30 mouse cellular contexts compared by ENCODE assay signal in genomic region chr11:74391899-74392298, GRCm38 (mm10). TPM values are rescaled to one million over a fixed set of nuclear protein-coding genes. Genes with fewer than 3 reads are reported as not detected.
A peak's percentile ranks its signal among the peaks of the same experiment; 100 is the strongest.
DNase-seq lines count a peak whose midpoint lies in the region; ATAC-seq and TF ChIP-seq lines count a peak whose summit lies in the region.
"Had no signal": no experiment of that assay in that cellular context is flagged by ENCODE, and none has a peak within 500 bp of the region (broad histone marks: within the 10 kb centered on the region; RNA-seq: fewer than 3 reads in every experiment).

No protein-coding gene starts in this region.

- peaks cover 23% of the 10 kb centered on the region for H3K4me1 ChIP-seq in heart, embryonic 12.5 days (replicated peaks)
- H3K4me1 ChIP-seq in MEL (ENCODE audit: control insufficient read depth in 1 of 2, insufficient read depth in 2 of 2, low read length in 2 of 2), result no peaks in the 10 kb centered on the region; a peak in 1 of 4 replicates
- peaks cover 7% of the 10 kb centered on the region for H3K4me1 ChIP-seq in midbrain, embryonic 13.5 days (replicated peaks)
- H3K4me1 ChIP-seq in lung, adult 2 months (ENCODE audit: control insufficient read depth, insufficient read depth, low read length), result no peaks in the 10 kb centered on the region
- H3K4me1 ChIP-seq: embryonic facial prominence, embryonic 12.5 days had no signal

- DNase-seq in heart, adult 11 months, result peak; percentile 79
- peak; percentile 79 for DNase-seq in MEL (ENCODE audit: low read depth, low spot score)
- DNase-seq in lung, adult 2 months, result no peak
- DNase-seq in right cerebral cortex, postnatal 4 days, result no peak
- DNase-seq: adrenal gland, adult 8-10 months; adrenal gland, postnatal 14 days; adrenal gland, postnatal 36 days; B cell, adult 2 months; cerebellum, adult 11-12 months; cerebellum, adult 2 months; cerebellum, adult 9-10 months; cerebellum, postnatal 10 days; cerebellum, postnatal 25 days had no signal

- H3K27ac ChIP-seq in heart, embryonic 12.5 days (ENCODE audit: poor library complexity, severe bottlenecking), result no peak overlapping the region
- H3K27ac ChIP-seq in MEL (ENCODE audit: control insufficient read depth, low read depth, low read length), result no peak overlapping the region
- no peak overlapping the region for H3K27ac ChIP-seq in midbrain, embryonic 13.5 days
- H3K27ac ChIP-seq: embryonic facial prominence, embryonic 10.5 days; embryonic facial prominence, embryonic 12.5 days; forebrain, embryonic 13.5 days; forebrain, embryonic 15.5 days had no signal

- no peak; a peak in 1 of 4 replicates for TF ChIP-seq EP300 in MEL (IDR thresholded peaks at IDR 0.05; ENCODE audit: low read depth in 1 of 2, low read length in 2 of 2)

- no peak for ATAC-seq in heart, embryonic 12.5 days (ENCODE audit: insufficient number of reproducible peaks, low FRiP score)
- ATAC-seq in granulocyte monocyte progenitor cell, adult 5-6 weeks (replicated peaks; ENCODE audit: poor library complexity, severe bottlenecking), result peak; percentile 67
- peak; percentile 21; the same call in 1 of the 2 replicates for ATAC-seq in monocyte, adult 5-6 weeks (replicated peaks; ENCODE audit: insufficient number of reproducible peaks, low FRiP score, low TSS enrichment, poor library complexity, severe bottlenecking)
- ATAC-seq in midbrain, embryonic 13.5 days, result no peak
- ATAC-seq: activated CD4-positive, CD25-positive, alpha-beta regulatory T cell, adult 4 months; CD4-positive, CD25-positive, alpha-beta regulatory T cell, adult 4 months; forebrain, embryonic 13.5 days; forebrain, embryonic 15.5 days; Patski had no signal

- H3K9me3 ChIP-seq in heart, embryonic 12.5 days (replicated peaks), result no peaks in the 10 kb centered on the region
- H3K9me3 ChIP-seq in MEL (replicated peaks; ENCODE audit: insufficient read depth, low read length), result no peaks in the 10 kb centered on the region
- H3K9me3 ChIP-seq in midbrain, embryonic 13.5 days, result no peaks in the 10 kb centered on the region
- H3K9me3 ChIP-seq: embryonic facial prominence, embryonic 10.5 days; embryonic facial prominence, embryonic 12.5 days; forebrain, embryonic 13.5 days; forebrain, embryonic 15.5 days; G1E had no signal

- H3K9ac ChIP-seq in heart, embryonic 12.5 days, result no peak overlapping the region
- no peak overlapping the region for H3K9ac ChIP-seq in MEL (ENCODE audit: control insufficient read depth, low read depth, low read length, poor library complexity, severe bottlenecking)
- no peak overlapping the region for H3K9ac ChIP-seq in midbrain, embryonic 13.5 days (replicated peaks)
- H3K9ac ChIP-seq: embryonic facial prominence, embryonic 12.5 days; forebrain, embryonic 13.5 days; forebrain, embryonic 15.5 days had no signal

- peaks cover 45% of the 10 kb centered on the region for H3K36me3 ChIP-seq in heart, embryonic 12.5 days
- no peaks in the 10 kb centered on the region; a peak in 1 of 4 replicates for H3K36me3 ChIP-seq in MEL (ENCODE audit: control insufficient read depth in 1 of 2, insufficient read depth in 2 of 2, low read length in 2 of 2)
- H3K36me3 ChIP-seq in midbrain, embryonic 13.5 days, result peaks cover 23% of the 10 kb centered on the region
- H3K36me3 ChIP-seq: embryonic facial prominence, embryonic 10.5 days; embryonic facial prominence, embryonic 12.5 days; forebrain, embryonic 15.5 days had no signal

- no peak overlapping the region for H3K4me2 ChIP-seq in heart, embryonic 12.5 days
- no peak overlapping the region for H3K4me2 ChIP-seq in midbrain, embryonic 13.5 days (replicated peaks)
- H3K4me2 ChIP-seq: embryonic facial prominence, embryonic 12.5 days; forebrain, embryonic 13.5 days; forebrain, embryonic 15.5 days had no signal

- TF ChIP-seq CTCF in MEL (IDR thresholded peaks at IDR 0.05 in 2 of 3, conservative IDR thresholded peaks at IDR 0.05 in 1 of 3; ENCODE audit: control insufficient read depth in 1 of 3, insufficient read depth in 1 of 3, low read depth in 2 of 3, low read length in 3 of 3, poor library complexity in 1 of 3, severe bottlenecking in 1 of 3), result peak; percentile 2 to 57 (median 37); a peak in 4 of 6 replicates
- no peak for TF ChIP-seq CTCF in lung, adult 2 months (IDR thresholded peaks at IDR 0.05; ENCODE audit: insufficient read depth, low read length)

- 82% methylated on average over 11 of the region's 11 CpGs for WGBS in heart, embryonic 12.5 days
- 89% methylated on average over 11 of the region's 11 CpGs for WGBS in midbrain, embryonic 13.5 days
- 83% methylated on average over 11 of the region's 11 CpGs for WGBS in lung, adult 2 months

- peak; percentile 37 for TF ChIP-seq RAD21 in MEL (IDR thresholded peaks at IDR 0.05; ENCODE audit: low read depth, low read length)

- H3K4me3 ChIP-seq in heart, embryonic 12.5 days, result no peak overlapping the region
- H3K4me3 ChIP-seq in MEL (ENCODE audit: control insufficient read depth in 1 of 2, insufficient read depth in 1 of 2, low read depth in 2 of 2, low read length in 2 of 2), result no peak overlapping the region
- no peak overlapping the region for H3K4me3 ChIP-seq in midbrain, embryonic 13.5 days (replicated peaks)
- H3K4me3 ChIP-seq in lung, adult 2 months (replicated peaks; ENCODE audit: extremely low read depth, low read depth, low read length), result no peak overlapping the region
- H3K4me3 ChIP-seq: embryonic facial prominence, embryonic 10.5 days; embryonic facial prominence, embryonic 12.5 days; forebrain, embryonic 13.5 days; forebrain, embryonic 15.5 days had no signal

- H3K79me2 ChIP-seq in MEL (ENCODE audit: control insufficient read depth, insufficient read depth, low read length, poor library complexity), result no peaks in the 10 kb centered on the region

- H3K27me3 ChIP-seq in heart, embryonic 12.5 days (replicated peaks), result no peaks in the 10 kb centered on the region
- no peaks in the 10 kb centered on the region for H3K27me3 ChIP-seq in MEL (ENCODE audit: control insufficient read depth in 1 of 2, insufficient read depth in 2 of 2, low read length in 2 of 2)
- H3K27me3 ChIP-seq in midbrain, embryonic 13.5 days, result no peaks in the 10 kb centered on the region
- H3K27me3 ChIP-seq: CH12.LX; forebrain, embryonic 13.5 days; forebrain, embryonic 15.5 days; Patski had no signal

- no peak for TF ChIP-seq POLR2A in MEL (IDR thresholded peaks at IDR 0.05; ENCODE audit: control insufficient read depth in 1 of 2, insufficient read depth in 1 of 2, low read depth in 1 of 2, low read length in 2 of 2, poor library complexity in 1 of 2)
- no peak for TF ChIP-seq POLR2A in lung, adult 2 months (IDR thresholded peaks at IDR 0.05; ENCODE audit: borderline replicate concordance, extremely low read depth, low read depth, low read length)

TF ChIP-seq in MEL, 35 proteins besides CTCF, POLR2A, EP300 and RAD21:
- TF ChIP-seq TAL1 (IDR thresholded peaks at IDR 0.05; ENCODE audit: low read length) (no peak), ELF1 (IDR thresholded peaks at IDR 0.05; ENCODE audit: low read depth, low read length) (no peak), TBP (IDR thresholded peaks at IDR 0.05; ENCODE audit: low read depth, low read length) (no peak), GATA1 (IDR thresholded peaks at IDR 0.05; ENCODE audit: low read depth, low read length) (peak; percentile 63), USF1 (IDR thresholded peaks at IDR 0.05; ENCODE audit: low read depth, low read length) (no peak), ZMIZ1 (IDR thresholded peaks at IDR 0.05; ENCODE audit: low read depth, low read length) (no peak), CHD2 (IDR thresholded peaks at IDR 0.05; ENCODE audit: low read length) (no peak), SMC3 (IDR thresholded peaks at IDR 0.05; ENCODE audit: low read depth, low read length) (peak; percentile 42; the same call in 1 of the 2 replicates), ZNF384 (IDR thresholded peaks at IDR 0.05; ENCODE audit: low read depth, low read length) (no peak), E2F4 (IDR thresholded peaks at IDR 0.05; ENCODE audit: borderline replicate concordance, low read depth, low read length) (no peak), MYC (IDR thresholded peaks at IDR 0.05; ENCODE audit: low read depth, low read length) (no peak), USF2 (IDR thresholded peaks at IDR 0.05; ENCODE audit: borderline replicate concordance in 1 of 2, insufficient read depth in 1 of 2, low read depth in 1 of 2, low read length in 2 of 2) (no peak)

RNA-seq across cellular contexts. Expression of gene Olfr412, which starts 30.0 kb away (rescaled TPM):
- not detected in 2 replicates for polyA plus RNA-seq in heart, embryonic 12.5 days (2016; fragmentation: Nextera tagmentation; extraction: Ambion mirVana)
- not detected in 2 replicates for total RNA-seq in MEL (2012; rRNA removed)
- not detected for polyA plus RNA-seq in MEL (2012; ENCODE audit: insufficient read depth in 1 of 2, insufficient read length in 2 of 2, low read depth in 1 of 2, low replicate concordance in 2 of 2, missing spikeins in 1 of 2)
- total RNA-seq in granulocyte monocyte progenitor cell, adult 5-6 weeks (2014; fragmentation: Nextera tagmentation), result not detected in 2 replicates
- total RNA-seq in granulocyte monocyte progenitor cell, adult 5-6 weeks (2017), result not detected in 2 replicates
- not detected in 3 replicates for total RNA-seq in monocyte, adult 5-6 weeks (2017)
- not detected in 2 replicates for polyA plus RNA-seq in midbrain, embryonic 13.5 days (2015; fragmentation: Nextera tagmentation; extraction: Ambion mirVana)
- polyA plus RNA-seq in lung, adult 2 months (2012; rRNA removed), result not detected in 2 replicates
- total RNA-seq: adrenal gland, adult 18-20 months; adrenal gland, adult 8-10 months; adrenal gland, postnatal 14 days; adrenal gland, postnatal 36 days; CH12.LX had no signal
- polyA plus RNA-seq: activated CD4-positive, CD25-positive, alpha-beta regulatory T cell, adult 4 months; CD4-positive, CD25-positive, alpha-beta regulatory T cell, adult 4 months; cerebellum, adult 2 months; cortical plate, adult 2 months; embryonic facial prominence, embryonic 10.5 days; embryonic facial prominence, embryonic 12.5 days; embryonic facial prominence, embryonic 14.5 days; forebrain, embryonic 11.5 days; forebrain, embryonic 13.5 days; forebrain, embryonic 15.5 days; G1E; Patski had no signal

RNA-seq across cellular contexts. Expression of gene Olfr411, which starts 39.4 kb away (rescaled TPM):
- not detected in 2 replicates for polyA plus RNA-seq in heart, embryonic 12.5 days (2016; fragmentation: Nextera tagmentation; extraction: Ambion mirVana)
- not detected in 2 replicates for total RNA-seq in MEL (2012; rRNA removed)
- polyA plus RNA-seq in MEL (2012; ENCODE audit: insufficient read depth in 1 of 2, insufficient read length in 2 of 2, low read depth in 1 of 2, low replicate concordance in 2 of 2, missing spikeins in 1 of 2), result not detected
- total RNA-seq in granulocyte monocyte progenitor cell, adult 5-6 weeks (2014; fragmentation: Nextera tagmentation), result not detected in 2 replicates
- total RNA-seq in granulocyte monocyte progenitor cell, adult 5-6 weeks (2017), result not detected in 2 replicates
- not detected in 3 replicates for total RNA-seq in monocyte, adult 5-6 weeks (2017)
- polyA plus RNA-seq in midbrain, embryonic 13.5 days (2015; fragmentation: Nextera tagmentation; extraction: Ambion mirVana), result not detected in 2 replicates
- not detected in 2 replicates for polyA plus RNA-seq in lung, adult 2 months (2012; rRNA removed)
- total RNA-seq: adrenal gland, adult 18-20 months; adrenal gland, adult 8-10 months; adrenal gland, postnatal 14 days; adrenal gland, postnatal 36 days; CH12.LX had no signal
- polyA plus RNA-seq: activated CD4-positive, CD25-positive, alpha-beta regulatory T cell, adult 4 months; CD4-positive, CD25-positive, alpha-beta regulatory T cell, adult 4 months; cerebellum, adult 2 months; cortical plate, adult 2 months; embryonic facial prominence, embryonic 10.5 days; embryonic facial prominence, embryonic 12.5 days; embryonic facial prominence, embryonic 14.5 days; forebrain, embryonic 11.5 days; forebrain, embryonic 13.5 days; forebrain, embryonic 15.5 days; G1E; Patski had no signal

RNA-seq across cellular contexts. Expression of gene Olfr410, which starts 54.1 kb away (rescaled TPM):
- polyA plus RNA-seq in heart, embryonic 12.5 days (2016; fragmentation: Nextera tagmentation; extraction: Ambion mirVana), result not detected in 2 replicates
- not detected in 2 replicates for total RNA-seq in MEL (2012; rRNA removed)
- not detected for polyA plus RNA-seq in MEL (2012; ENCODE audit: insufficient read depth in 1 of 2, insufficient read length in 2 of 2, low read depth in 1 of 2, low replicate concordance in 2 of 2, missing spikeins in 1 of 2)
- not detected in 2 replicates for total RNA-seq in granulocyte monocyte progenitor cell, adult 5-6 weeks (2014; fragmentation: Nextera tagmentation)
- total RNA-seq in granulocyte monocyte progenitor cell, adult 5-6 weeks (2017), result not detected in 2 replicates
- not detected in 3 replicates for total RNA-seq in monocyte, adult 5-6 weeks (2017)
- not detected in 2 replicates for polyA plus RNA-seq in midbrain, embryonic 13.5 days (2015; fragmentation: Nextera tagmentation; extraction: Ambion mirVana)
- polyA plus RNA-seq in lung, adult 2 months (2012; rRNA removed), result not detected in 2 replicates
- total RNA-seq: adrenal gland, adult 18-20 months; adrenal gland, adult 8-10 months; adrenal gland, postnatal 14 days; adrenal gland, postnatal 36 days; CH12.LX had no signal
- polyA plus RNA-seq: activated CD4-positive, CD25-positive, alpha-beta regulatory T cell, adult 4 months; CD4-positive, CD25-positive, alpha-beta regulatory T cell, adult 4 months; cerebellum, adult 2 months; cortical plate, adult 2 months; embryonic facial prominence, embryonic 10.5 days; forebrain, embryonic 11.5 days; forebrain, embryonic 13.5 days; forebrain, embryonic 15.5 days; G1E; Patski had no signal

Comparison
In these comparisons a context has a peak if more than half of its experiments do, and no peak if none do; other contexts are left out.
1. DNase-seq: peak in heart, adult 11 months (single experiment) and MEL (single experiment); none in lung, adult 2 months (single experiment) and right cerebral cortex, postnatal 4 days (single experiment).
2. ATAC-seq: peak in granulocyte monocyte progenitor cell, adult 5-6 weeks (single experiment) and monocyte, adult 5-6 weeks (single experiment); none in heart, embryonic 12.5 days (single experiment) and midbrain, embryonic 13.5 days (single experiment).